Mouse (Mus musculus): ENCODE results near the gene C1qtnf4.
"Not testable (repeated sequence)": the region's sequence is repeated elsewhere in the genome, so short reads cannot be mapped to it uniquely, and the experiment has no call there.

The C1qtnf4 gene

DNA sequence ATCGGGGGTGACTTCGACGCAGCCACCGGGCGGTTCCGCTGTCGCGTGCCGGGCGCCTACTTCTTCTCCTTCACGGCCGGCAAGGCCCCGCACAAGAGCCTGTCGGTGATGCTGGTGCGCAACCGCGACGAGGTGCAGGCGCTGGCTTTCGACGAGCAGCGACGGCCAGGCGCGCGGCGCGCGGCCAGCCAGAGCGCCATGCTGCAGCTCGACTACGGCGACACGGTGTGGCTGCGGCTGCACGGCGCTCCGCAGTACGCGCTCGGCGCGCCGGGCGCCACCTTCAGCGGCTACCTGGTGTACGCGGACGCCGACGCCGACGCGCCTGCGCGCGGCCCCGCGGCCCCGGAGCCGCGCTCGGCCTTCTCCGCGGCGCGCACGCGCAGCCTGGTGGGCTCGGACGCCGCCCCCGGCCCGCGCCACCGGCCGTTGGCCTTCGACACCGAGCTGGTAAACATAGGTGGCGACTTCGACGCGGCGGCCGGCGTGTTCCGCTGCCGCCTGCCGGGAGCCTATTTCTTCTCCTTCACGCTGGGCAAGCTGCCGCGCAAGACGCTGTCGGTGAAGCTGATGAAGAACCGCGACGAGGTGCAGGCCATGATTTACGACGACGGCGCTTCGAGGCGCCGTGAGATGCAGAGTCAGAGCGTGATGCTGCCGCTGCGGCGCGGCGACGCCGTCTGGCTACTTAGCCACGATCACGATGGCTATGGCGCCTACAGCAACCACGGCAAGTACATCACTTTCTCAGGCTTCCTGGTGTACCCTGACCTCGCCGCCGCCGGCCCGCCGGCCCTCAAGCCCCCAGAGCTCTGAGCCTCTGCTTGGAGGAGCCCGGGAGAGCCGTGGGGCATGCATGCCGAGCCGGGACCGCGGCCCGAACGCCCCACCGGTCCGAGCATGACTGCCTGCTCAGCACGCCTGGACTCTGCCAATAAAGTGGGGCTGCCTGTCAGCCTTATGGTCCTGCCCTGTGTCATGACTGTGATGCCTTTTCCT lies 4.2 kb downstream of the C1qtnf4 start:
- Histone ChIP-seq H3K9me3 (ENCODE audit: low read length) (no peaks in the 10 kb centered on the region), H3K36me3 (ENCODE audit: insufficient read depth, low read length) (peaks cover 30% of the 10 kb centered on the region), H3K27me3 (ENCODE audit: insufficient read depth, low read length) (peaks cover 67% of the 10 kb centered on the region), H3K4me3 (replicated peaks; ENCODE audit: low read length) (peak overlapping the region; percentile 79), H3K4me1 (replicated peaks; ENCODE audit: low read depth, low read length) (peaks cover 32% of the 10 kb centered on the region)
- no peak for TF ChIP-seq CTCF (conservative IDR thresholded peaks at IDR 0.05; ENCODE audit: low read length)
- no peak for TF ChIP-seq NANOG (IDR thresholded peaks at IDR 0.05; ENCODE audit: borderline replicate concordance, low read length)
- no peak for TF ChIP-seq POU5F1 (IDR thresholded peaks at IDR 0.05; ENCODE audit: borderline replicate concordance, low read length)

DNA sequence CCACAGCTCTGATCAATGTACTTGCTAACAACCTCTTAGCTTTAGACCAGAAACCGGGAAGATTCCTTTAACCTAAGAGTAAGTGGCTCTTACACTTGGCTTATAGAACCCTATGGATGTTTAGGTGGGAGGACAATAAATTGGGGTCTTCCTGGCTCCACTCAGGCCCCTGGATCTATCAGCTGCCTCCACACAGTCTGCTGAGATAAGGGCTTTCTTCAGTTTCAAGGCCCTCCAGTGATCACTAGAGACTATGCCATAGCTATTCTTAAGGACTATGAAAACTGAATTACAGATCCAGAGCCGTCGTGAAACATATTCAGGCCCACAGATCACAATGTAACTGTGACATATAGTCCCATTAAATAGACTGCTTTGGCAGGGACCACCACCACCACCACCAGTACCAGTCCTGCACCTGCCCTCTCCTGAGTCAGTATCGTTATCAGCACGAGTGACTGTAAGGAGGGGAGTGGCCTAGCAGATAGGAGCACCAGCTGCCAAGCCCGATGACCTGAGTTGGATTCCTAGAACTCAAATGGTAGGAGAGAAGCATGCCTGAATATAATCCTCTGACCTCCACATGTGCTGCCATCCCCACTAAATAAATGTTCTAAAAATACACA lies 8.1 kb downstream of the C1qtnf4 start:
- H3K9me3 ChIP-seq (ENCODE audit: low read length) = no peaks in the 10 kb centered on the region
- H3K4me3 ChIP-seq (replicated peaks; ENCODE audit: low read length) = no peak overlapping the region
- peaks cover 28% of the 10 kb centered on the region for H3K27me3 ChIP-seq (ENCODE audit: insufficient read depth, low read length)
- peaks cover 17% of the 10 kb centered on the region for H3K4me1 ChIP-seq (replicated peaks; ENCODE audit: low read depth, low read length)
- peaks cover 69% of the 10 kb centered on the region for H3K36me3 ChIP-seq (ENCODE audit: insufficient read depth, low read length)
- TF ChIP-seq POU5F1 (IDR thresholded peaks at IDR 0.05; ENCODE audit: borderline replicate concordance, low read length) (no peak), NANOG (IDR thresholded peaks at IDR 0.05; ENCODE audit: borderline replicate concordance, low read length) (no peak), CTCF (conservative IDR thresholded peaks at IDR 0.05; ENCODE audit: low read length) (no peak)

DNA sequence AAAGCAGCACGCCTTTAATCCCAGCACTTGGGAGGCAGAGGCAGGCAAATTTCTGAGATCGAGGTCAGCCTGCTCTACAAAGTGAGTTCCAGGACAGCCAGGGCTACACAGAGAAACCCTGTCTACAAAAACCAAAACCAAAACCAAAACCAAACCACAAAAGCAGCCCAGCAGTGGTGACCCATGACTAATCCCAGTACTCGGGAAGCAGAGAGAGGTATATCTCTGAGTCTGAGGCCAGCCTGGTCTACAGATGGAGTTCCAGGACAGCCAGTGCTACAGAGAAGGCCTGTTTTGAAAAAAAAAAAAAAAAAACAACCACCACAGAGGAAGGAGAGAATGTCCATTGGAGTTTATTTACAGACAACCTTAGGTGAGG lies 8.6 kb downstream of the C1qtnf4 start:
- peaks cover 13% of the 10 kb centered on the region for H3K4me1 ChIP-seq (replicated peaks; ENCODE audit: low read depth, low read length)
- not testable (repeated sequence) for H3K4me3 ChIP-seq (replicated peaks; ENCODE audit: low read length); H3K9me3 ChIP-seq (ENCODE audit: low read length)
- H3K27me3 ChIP-seq (ENCODE audit: insufficient read depth, low read length) = peaks cover 22% of the 10 kb centered on the region
- peaks cover 74% of the 10 kb centered on the region for H3K36me3 ChIP-seq (ENCODE audit: insufficient read depth, low read length)

DNA sequence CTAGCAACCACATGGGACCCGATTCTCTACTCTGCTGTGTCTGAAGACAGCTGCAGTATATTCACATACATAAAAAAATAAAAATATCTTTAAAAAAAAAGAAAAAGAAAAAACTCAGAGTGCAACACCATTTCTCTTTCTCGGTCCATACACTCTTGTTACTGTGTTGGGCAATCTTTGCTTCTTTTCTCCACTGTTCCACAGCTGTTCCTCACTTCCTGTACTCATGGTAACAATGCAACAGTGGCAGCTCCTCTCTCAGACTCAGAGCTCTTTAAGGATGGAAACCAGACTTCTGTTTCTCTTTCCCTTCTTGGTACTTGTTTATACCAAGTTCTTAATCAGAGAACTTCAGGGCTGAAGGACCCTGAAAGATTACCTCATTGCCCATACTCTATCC lies 17.7 kb downstream of the C1qtnf4 start:
- peaks cover 74% of the 10 kb centered on the region for H3K36me3 ChIP-seq (ENCODE audit: insufficient read depth, low read length)
- H3K4me3 ChIP-seq (replicated peaks; ENCODE audit: low read length) = peak overlapping the region; percentile 99
- peaks cover 27% of the 10 kb centered on the region for H3K4me1 ChIP-seq (replicated peaks; ENCODE audit: low read depth, low read length)
- no peaks in the 10 kb centered on the region for H3K9me3 ChIP-seq (ENCODE audit: low read length)
- no peaks in the 10 kb centered on the region for H3K27me3 ChIP-seq (ENCODE audit: insufficient read depth, low read length)
- TF ChIP-seq CTCF (conservative IDR thresholded peaks at IDR 0.05; ENCODE audit: low read length) (no peak), NANOG (IDR thresholded peaks at IDR 0.05; ENCODE audit: borderline replicate concordance, low read length) (no peak), POU5F1 (IDR thresholded peaks at IDR 0.05; ENCODE audit: borderline replicate concordance, low read length) (no peak)

DNA sequence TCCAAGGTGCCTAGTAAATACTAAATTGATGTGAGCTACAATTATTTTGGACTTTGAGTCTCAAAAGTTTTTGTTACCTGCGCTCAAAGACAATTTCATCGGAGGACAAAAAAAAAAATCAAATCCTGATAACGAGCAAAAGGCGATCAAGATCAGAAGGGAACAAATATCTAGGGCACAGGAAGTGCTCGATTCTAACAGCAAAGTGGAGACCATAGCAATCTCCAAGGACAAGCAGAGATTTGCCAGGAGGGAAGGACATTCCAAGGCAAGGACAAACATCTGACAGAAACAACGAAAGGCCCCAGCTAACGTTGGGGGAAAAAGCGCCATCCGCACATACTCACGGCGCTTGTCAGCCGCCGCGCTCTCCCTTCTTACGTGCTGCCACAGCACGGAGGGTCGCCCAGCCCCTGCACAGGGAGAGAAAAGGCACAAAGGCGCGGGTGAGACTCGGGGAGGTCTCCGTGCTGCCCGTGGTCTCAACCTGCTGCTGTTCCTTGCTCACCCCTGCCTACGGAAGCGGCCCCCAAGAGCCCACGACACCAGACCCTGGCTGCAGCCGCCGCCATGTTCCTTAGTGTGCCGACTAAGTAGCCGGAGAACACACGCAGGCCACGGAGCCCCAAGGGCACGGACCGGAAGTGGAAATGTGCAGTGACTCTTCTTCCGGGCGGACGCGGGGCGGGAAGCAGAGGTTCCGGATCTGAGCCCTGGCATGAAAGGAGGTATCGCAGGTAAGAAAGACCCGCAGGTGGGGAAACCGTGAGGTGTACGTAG lies 18.6 kb downstream of the C1qtnf4 start, which contains the start of the genes Kbtbd4 and Ndufs3:
TSS of gene Kbtbd4 (plus strand) at position 665 of the 780 bp plus-strand sequence.
TSS of gene Ndufs3 (minus strand) at position 752 of the 780 bp plus-strand sequence.
- TF ChIP-seq POU5F1 (IDR thresholded peaks at IDR 0.05; ENCODE audit: borderline replicate concordance, low read length) = peak; percentile 9; the same call in 1 of the 2 replicates
- TF ChIP-seq NANOG (IDR thresholded peaks at IDR 0.05; ENCODE audit: borderline replicate concordance, low read length) = no peak
- Histone ChIP-seq H3K27me3 (ENCODE audit: insufficient read depth, low read length) (no peaks in the 10 kb centered on the region), H3K9me3 (ENCODE audit: low read length) (no peaks in the 10 kb centered on the region), H3K36me3 (ENCODE audit: insufficient read depth, low read length) (peaks cover 74% of the 10 kb centered on the region), H3K4me3 (replicated peaks; ENCODE audit: low read length) (peak within 1 kb of the TSS; percentile 99), H3K4me1 (replicated peaks; ENCODE audit: low read depth, low read length) (peaks cover 27% of the 10 kb centered on the region)

DNA sequence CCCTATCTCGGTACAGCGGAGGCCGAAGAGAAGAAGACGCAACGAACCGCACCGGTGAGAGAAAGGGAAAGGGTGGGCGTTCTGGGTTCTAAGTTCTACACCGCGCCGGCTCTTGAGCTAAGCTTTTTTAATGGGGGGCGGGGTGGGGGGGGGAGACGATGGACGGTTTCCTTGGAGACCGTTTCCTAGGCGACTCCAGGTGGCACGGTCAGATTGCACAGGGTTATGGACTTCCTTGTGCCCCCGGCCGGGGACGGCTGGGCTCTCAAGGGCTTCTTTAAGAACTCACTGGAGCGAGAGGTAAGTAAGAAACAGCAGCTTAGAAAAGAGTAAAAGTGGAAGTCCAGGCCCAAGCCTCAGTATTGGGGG lies 19.2 kb downstream of the C1qtnf4 start:
- no peaks in the 10 kb centered on the region for H3K9me3 ChIP-seq (ENCODE audit: low read length)
- no peak for TF ChIP-seq POU5F1 (IDR thresholded peaks at IDR 0.05; ENCODE audit: borderline replicate concordance, low read length)
- TF ChIP-seq CTCF (conservative IDR thresholded peaks at IDR 0.05; ENCODE audit: low read length) = no peak
- no peak for TF ChIP-seq NANOG (IDR thresholded peaks at IDR 0.05; ENCODE audit: borderline replicate concordance, low read length)
- peak overlapping the region; percentile 99 for H3K4me3 ChIP-seq (replicated peaks; ENCODE audit: low read length)
- no peaks in the 10 kb centered on the region for H3K27me3 ChIP-seq (ENCODE audit: insufficient read depth, low read length)
- H3K36me3 ChIP-seq (ENCODE audit: insufficient read depth, low read length) = peaks cover 74% of the 10 kb centered on the region
- peaks cover 27% of the 10 kb centered on the region for H3K4me1 ChIP-seq (replicated peaks; ENCODE audit: low read depth, low read length)

DNA sequence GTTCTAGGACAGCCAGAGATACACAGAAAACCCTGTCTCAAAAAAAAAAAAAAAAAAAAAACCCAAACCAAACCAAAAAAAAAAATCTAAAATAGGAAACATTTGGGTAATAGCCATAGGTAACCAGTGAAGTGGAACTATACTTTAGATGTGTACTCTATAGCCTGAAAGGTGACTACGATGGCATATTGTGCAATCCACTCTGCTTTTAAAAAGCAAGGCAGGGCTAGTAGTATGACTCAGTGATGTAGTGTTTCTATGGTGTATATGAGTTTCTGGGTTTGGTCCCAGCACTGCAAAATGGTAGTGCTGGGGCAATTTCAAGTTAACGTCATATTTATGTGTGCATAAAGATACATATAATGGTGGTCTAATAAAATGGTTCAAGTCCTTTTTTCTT lies 21.1 kb downstream of the C1qtnf4 start:
- H3K27me3 ChIP-seq (ENCODE audit: insufficient read depth, low read length) = no peaks in the 10 kb centered on the region
- H3K36me3 ChIP-seq (ENCODE audit: insufficient read depth, low read length) = peaks cover 76% of the 10 kb centered on the region
- H3K4me1 ChIP-seq (replicated peaks; ENCODE audit: low read depth, low read length) = peaks cover 27% of the 10 kb centered on the region
- TF ChIP-seq CTCF (conservative IDR thresholded peaks at IDR 0.05; ENCODE audit: low read length) (no peak), POU5F1 (IDR thresholded peaks at IDR 0.05; ENCODE audit: borderline replicate concordance, low read length) (no peak), NANOG (IDR thresholded peaks at IDR 0.05; ENCODE audit: borderline replicate concordance, low read length) (no peak)
- no peaks in the 10 kb centered on the region for H3K9me3 ChIP-seq (ENCODE audit: low read length)
- H3K4me3 ChIP-seq (replicated peaks; ENCODE audit: low read length) = no peak overlapping the region

DNA sequence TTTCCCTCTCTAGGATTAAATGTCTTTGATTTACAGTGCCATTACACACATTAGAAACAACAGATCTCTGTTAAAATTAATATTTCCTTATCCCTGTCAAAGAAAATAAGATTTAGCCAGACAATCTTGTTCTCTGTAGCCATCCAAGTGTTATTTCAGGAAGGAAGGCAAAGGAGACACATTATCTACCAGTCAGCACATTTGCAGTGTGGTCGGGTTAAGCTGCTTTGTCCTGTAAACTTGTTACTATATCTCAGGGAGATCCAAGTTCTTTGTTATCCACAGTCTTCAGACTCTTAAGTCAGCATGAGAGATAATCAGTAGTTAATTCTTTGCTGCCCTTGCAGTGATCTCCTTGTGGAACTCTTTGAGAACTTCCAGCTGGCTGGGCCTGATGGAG lies 25.2 kb downstream of the C1qtnf4 start:
- no peaks in the 10 kb centered on the region for H3K27me3 ChIP-seq (ENCODE audit: insufficient read depth, low read length)
- H3K36me3 ChIP-seq (ENCODE audit: insufficient read depth, low read length) = peaks cover 87% of the 10 kb centered on the region
- no peaks in the 10 kb centered on the region for H3K9me3 ChIP-seq (ENCODE audit: low read length)
- peaks cover 4% of the 10 kb centered on the region; the same call in 1 of the 2 replicates for H3K4me1 ChIP-seq (replicated peaks; ENCODE audit: low read depth, low read length)
- no peak overlapping the region for H3K4me3 ChIP-seq (replicated peaks; ENCODE audit: low read length)
- TF ChIP-seq CTCF (conservative IDR thresholded peaks at IDR 0.05; ENCODE audit: low read length) (no peak), NANOG (IDR thresholded peaks at IDR 0.05; ENCODE audit: borderline replicate concordance, low read length) (no peak), POU5F1 (IDR thresholded peaks at IDR 0.05; ENCODE audit: borderline replicate concordance, low read length) (no peak)

Measured in E14TG2a.4 (cell line).